Mouse (Mus musculus) thymus, postnatal 14 days (tissue): Measurements from ENCODE around the gene Cacna1e.
A peak's percentile ranks its signal among the peaks of the same experiment; 100 is the strongest.

Source experiments
- DNase-seq: peaks from one replicate; pipeline ENCODE4 v3.0.0; 2021

The Cacna1e gene

GRCm38 (mm10) chr1:154779908-154780514 lies 104.3 kb downstream of the Cacna1e start:
- no peak for DNase-seq

- DNase-seq, result no peak
Observed at GRCm38 (mm10) chr1:154776344-154776743, 108.0 kb downstream of the Cacna1e start.

- no peak for DNase-seq
Observed at GRCm38 (mm10) chr1:154774468-154774867, 109.8 kb downstream of the Cacna1e start.

DNA sequence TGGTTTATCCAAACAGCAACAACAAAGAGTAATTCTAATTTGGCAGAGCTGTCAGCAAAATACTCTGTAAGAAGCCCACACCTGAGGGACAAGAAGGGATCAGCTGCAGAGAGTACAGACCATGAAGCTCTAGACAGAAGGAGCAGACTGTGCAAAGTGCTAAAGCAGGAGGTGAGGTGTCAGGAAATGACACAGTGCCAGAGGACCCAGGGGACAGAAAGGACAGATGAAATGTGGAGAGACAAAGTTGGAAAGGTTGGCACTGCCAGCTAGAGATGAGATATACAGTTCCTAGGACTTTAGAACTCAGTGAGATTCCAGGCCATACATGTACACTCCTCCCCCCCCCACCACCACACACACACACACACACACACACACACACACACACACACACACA lies 113.2 kb downstream of the Cacna1e start:
- DNase-seq, result no peak

- no peak for DNase-seq
Observed at GRCm38 (mm10) chr1:154770542-154770941, 113.8 kb downstream of the Cacna1e start.

- DNase-seq, result no peak
Observed at GRCm38 (mm10) chr1:154763132-154763531, 121.2 kb downstream of the Cacna1e start.

DNA sequence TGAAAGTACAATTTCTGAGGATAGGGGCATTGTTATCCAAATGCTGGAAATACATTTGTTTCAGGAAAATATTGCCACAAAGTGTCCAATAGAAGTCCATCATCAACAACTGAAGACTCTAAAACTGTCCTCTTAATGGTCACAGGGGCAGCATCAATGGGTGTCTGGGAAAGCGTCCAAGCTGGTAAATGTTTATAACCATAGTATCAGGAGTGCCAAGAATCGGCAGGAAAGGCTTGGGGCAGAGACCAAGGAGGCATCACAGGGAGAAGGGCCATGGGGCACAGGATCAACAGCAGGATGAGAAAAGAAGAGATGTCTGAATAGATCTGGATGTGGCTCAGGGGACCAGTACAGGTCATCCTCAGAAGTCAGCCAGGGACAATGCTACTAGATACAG lies 132.2 kb downstream of the Cacna1e start:
- DNase-seq, result no peak

- no peak for DNase-seq
Observed at GRCm38 (mm10) chr1:154748531-154748930, 135.8 kb downstream of the Cacna1e start.

GRCm38 (mm10) chr1:154745241-154745640 lies 139.1 kb downstream of the Cacna1e start:
- no peak for DNase-seq

GRCm38 (mm10) chr1:154730411-154730961 lies 153.8 kb downstream of the Cacna1e start:
- no peak for DNase-seq

GRCm38 (mm10) chr1:154729269-154729980 lies 154.9 kb downstream of the Cacna1e start:
- DNase-seq, result peak; percentile 56

DNA sequence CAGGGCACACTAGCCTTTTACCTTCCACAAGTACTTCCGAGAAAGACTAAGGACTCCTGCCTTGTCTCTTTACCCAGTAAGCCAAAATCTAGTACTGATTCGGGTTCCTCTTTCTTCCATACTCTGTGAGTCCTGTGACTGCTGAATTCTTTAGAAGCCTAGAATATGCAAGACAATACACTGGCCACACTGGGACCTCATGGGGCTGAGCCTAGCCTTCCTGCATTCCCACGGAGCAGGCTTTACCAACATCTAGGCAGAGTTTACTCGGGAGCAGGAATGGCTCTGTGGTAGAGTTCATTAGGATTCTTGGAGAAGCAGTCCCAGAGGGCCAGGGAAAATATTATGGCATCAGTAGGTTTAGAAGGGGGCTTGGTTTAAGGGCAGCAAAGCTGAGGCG lies 155.6 kb downstream of the Cacna1e start:
- DNase-seq, result no peak

GRCm38 (mm10) chr1:154727696-154728095 lies 156.6 kb downstream of the Cacna1e start:
- no peak for DNase-seq

DNA sequence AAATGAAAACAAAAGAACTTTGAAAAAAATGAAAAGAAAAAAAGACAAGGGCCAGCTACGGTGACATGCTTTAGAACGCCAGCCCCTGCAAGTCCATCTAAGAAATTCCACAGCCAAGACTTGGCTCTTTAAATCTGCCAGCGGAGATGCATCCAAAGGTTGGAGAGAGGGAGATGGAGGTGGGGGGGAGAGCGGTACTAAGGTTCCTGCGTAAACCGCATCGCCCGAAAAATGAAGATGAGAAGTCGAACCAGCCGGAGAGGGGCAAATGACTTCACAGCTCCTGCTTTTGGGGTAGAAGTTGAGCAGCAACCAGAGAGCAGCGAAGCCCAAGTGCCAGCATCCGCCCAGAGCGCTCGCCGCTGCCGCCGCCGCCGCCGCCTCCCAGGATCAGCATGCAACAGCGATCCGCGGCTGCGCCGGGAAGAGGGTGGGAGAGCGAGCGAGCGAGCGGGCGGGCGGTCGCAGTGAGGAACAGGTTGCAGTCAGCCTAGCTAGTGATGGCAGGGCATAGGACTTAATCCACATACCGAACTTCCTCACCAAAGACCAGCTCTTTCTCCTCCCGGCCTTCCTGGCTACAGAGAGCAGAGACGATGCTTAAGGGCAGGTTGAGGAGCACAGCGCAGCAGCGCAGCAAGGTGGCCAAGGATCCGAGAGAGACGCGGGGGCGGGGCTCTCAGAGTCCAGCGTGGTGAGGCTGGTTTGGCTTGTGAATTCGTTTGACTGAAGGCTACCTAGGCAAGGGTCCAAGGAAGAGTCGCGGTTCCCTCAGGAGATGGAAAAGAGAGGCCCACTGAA lies 157.7 kb downstream of the Cacna1e start:
- no peak for DNase-seq

GRCm38 (mm10) chr1:154725356-154726320 lies 158.7 kb downstream of the Cacna1e start:
- no peak for DNase-seq

DNA sequence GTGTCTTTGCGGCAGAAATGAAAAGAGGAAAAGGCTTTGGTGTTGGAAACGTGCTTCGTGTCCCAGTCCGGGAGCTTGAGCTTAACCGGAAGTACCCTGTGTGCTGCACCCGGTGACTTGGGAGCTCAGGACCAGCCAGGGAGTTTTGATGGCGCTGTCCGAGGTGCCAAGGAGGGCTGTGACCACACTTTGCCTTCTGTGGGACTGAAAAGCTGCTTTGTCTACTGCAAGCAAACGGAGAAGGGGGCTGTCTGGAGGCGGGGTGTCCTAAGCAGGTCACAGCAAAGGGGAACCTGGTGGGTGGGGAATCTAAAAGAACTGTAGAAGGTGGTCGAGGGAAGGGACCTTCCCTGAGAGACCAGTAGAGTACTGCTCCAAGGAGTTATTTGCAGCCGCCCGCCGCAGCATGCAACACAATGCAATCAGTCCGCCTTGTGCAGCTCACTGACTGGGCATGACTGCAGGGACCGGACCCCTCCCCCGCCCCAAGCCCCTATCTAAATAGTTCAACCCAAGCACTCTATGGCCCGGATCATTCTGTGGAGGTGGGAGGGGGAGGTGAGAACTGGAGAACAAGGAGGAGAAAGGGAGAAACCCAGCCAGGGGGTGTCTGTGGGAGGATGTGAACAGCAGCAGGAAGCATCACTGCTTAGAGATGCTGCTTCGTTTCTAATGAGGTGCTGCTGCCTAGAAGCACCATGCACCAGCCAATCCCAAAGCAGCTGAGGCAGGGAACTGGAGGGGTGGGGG lies 160.6 kb downstream of the Cacna1e start:
- no peak for DNase-seq

DNA sequence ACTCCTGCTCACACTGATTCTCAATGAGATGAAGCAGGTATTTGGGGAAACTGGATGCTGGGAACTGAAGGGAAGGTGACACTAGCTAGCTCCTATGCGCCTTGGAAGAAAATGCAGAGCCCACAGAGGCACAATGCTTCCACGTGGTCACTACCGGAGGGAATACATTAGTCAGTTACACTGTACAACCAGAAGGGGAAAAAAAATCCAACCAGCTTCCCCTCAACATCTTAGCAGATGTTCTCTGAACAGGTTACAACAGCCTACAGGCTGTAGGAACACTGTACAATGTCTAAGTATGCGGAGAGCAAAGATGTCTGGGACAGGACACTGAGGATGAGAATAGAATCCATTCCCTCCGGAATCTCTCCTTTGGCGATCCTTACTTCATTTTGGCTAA lies 161.2 kb downstream of the Cacna1e start:
- DNase-seq, result no peak

DNA sequence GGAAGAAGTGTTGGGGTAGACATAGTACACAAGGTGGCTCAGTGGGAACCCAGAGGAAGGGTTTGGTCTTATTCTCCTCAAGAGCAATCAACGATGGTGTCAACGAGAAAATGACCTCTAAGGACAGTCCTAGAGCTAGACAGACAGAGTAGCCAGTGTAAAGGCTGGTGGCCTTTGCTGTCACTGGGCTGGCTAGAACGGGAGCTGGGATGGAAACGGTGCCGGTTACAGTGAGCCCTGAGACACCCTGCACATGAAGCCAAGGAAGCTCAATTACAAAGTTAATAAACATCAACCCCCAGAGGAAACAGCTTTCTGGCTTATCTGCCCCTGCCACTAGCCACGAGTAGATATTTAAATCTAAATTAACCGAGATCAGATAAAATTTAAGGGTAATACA lies 168.7 kb downstream of the Cacna1e start:
- no peak for DNase-seq

- no peak for DNase-seq
Observed at GRCm38 (mm10) chr1:154712747-154713146, 171.6 kb downstream of the Cacna1e start.

DNA sequence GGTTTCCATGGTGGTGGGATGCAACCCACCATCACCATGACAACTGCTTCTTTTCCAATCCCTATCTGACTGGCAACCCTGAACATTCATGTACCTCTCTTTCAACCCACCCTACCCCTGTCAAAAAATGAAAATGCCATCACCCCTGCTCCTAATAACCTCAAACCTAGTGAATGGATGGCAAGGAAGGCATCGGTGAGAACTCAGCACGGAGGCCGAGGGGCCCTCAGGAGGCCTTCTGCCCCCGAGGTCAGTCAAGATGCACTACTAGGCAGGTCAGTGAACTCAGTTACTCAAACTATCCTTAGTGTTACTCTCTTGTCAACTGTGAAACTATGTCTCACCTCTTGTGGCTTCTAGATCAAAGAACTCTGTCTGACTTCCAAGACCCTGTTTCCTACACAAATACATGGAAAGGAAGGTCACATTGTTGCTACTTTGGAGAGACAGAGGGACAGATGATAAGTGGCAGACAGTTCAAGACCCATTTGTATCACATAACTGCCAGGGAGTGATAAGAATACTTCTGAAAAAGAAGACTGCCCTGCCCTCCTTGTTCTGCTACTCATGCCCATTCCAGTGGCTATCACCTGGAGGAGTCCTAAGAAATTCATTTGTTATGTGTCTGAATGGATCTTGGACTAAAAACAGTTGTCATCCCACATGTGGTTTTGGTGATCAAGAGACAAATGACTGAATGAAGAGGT lies 176.6 kb downstream of the Cacna1e start:
- no peak for DNase-seq

GRCm38 (mm10) chr1:154706974-154707373 lies 177.3 kb downstream of the Cacna1e start:
- DNase-seq, result no peak
